Mouse (Mus musculus) megakaryocyte, embryonic 14.5 days (primary cell): ENCODE results near the gene Hmgb1.

ENCODE experiments used
- FLI1 ChIP-seq: IDR thresholded peaks from 2 replicates; pipeline ENCODE4 v1.6.1; 2012; ENCODE audit warnings: low read length, inconsistent platforms, mixed read lengths
- GATA1 ChIP-seq: IDR thresholded peaks from 3 replicates; pipeline ENCODE4 v1.6.1; 2012; ENCODE audit warnings: mixed read lengths, low read length, inconsistent platforms, borderline replicate concordance

DNA sequence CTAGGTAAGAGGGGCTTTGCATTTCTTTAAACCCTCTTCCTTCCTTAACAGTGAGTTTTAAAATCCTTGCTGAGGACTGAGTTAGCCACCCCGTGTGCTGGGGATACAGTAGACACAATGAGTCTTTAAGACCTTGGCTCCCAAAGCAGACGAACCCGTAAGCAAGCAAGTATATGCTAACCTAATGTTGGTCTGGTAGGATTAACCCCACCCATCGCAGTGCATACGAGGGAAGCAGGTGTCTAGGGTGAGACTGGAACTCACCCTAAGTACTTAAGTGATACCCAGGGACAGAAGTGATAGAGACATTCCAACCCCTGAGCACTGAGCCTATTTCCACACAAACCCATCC, 177.0 kb downstream of the Hmgb1 start:
- TF ChIP-seq GATA1 = no peak
- TF ChIP-seq FLI1 = no peak
